Mouse (Mus musculus) C2C12 (cell line): ENCODE measurements around the gene Synj2.
A peak's percentile ranks its signal among the peaks of the same experiment; 100 is the strongest.

Experiments
- CEBPB ChIP-seq: IDR thresholded peaks from one replicate; pipeline ENCODE4 v1.6.1; 2011; ENCODE audit warnings: low read depth, mild to moderate bottlenecking, control low read depth, moderate library complexity
- CTCF ChIP-seq: IDR thresholded peaks from one replicate; pipeline ENCODE4 v1.5.1; 2011; ENCODE audit not compliant: control insufficient read depth, insufficient read depth, insufficient read length
- FOSL1 ChIP-seq: IDR thresholded peaks from one replicate; pipeline ENCODE4 v1.8.0; 2011; ENCODE audit warnings: mild to moderate bottlenecking, low read length; ENCODE audit not compliant: poor library complexity, insufficient read depth, severe bottlenecking
- MAX ChIP-seq: IDR thresholded peaks from one replicate; pipeline ENCODE4 v1.6.1; 2011; ENCODE audit warnings: mild to moderate bottlenecking, control low read depth
- MYOD1 ChIP-seq: IDR thresholded peaks from one replicate; pipeline ENCODE4 v1.6.1; 2011; ENCODE audit warnings: low read depth; ENCODE audit not compliant: control insufficient read depth, insufficient read length
- MYOG ChIP-seq: IDR thresholded peaks from one replicate; pipeline ENCODE4 v1.6.1; 2011; ENCODE audit not compliant: control insufficient read depth, insufficient read length; ENCODE audit errors: extremely low read depth
- USF1 ChIP-seq: IDR thresholded peaks from one replicate; pipeline ENCODE4 v1.6.1; 2011; ENCODE audit warnings: low read depth, mild to moderate bottlenecking, control low read depth, moderate library complexity

GRCm38 (mm10) chr17:5940792-5941191 is 288 bp upstream of the Synj2 start:
- TF ChIP-seq MAX (no peak), CTCF (peak; percentile 99), CEBPB (no peak), FOSL1 (no peak), USF1 (no peak), MYOG (no peak), MYOD1 (no peak)
